Mouse (Mus musculus) midbrain, postnatal 0 days (tissue): ENCODE data around the gene Gm13691. TPM values are rescaled to one million over a fixed set of nuclear protein-coding genes. Genes with fewer than 3 reads are reported as not detected.
A peak's percentile ranks its signal among the peaks of the same experiment; 100 is the strongest.
"Not testable (repeated sequence)": the region's sequence is repeated elsewhere in the genome, so short reads cannot be mapped to it uniquely, and the experiment has no call there.

Experiments used
- ATAC-seq: fragments of 200-750 bp; cut with Nextera tagmentation; 2 replicates; pipeline ENCODE4 v1.8.0; 2017; ENCODE audit warnings: moderate number of reproducible peaks, mild to moderate bottlenecking, moderate TSS enrichment, moderate library complexity; ENCODE audit not compliant: low FRiP score
- DNase-seq: peaks from one replicate; pipeline ENCODE4 v3.0.0-alpha.2; 2015; ENCODE audit warnings: low spot score
- H3K27ac ChIP-seq: fragments of 300-500 bp; sonication (generic); 2 replicates; pipeline ENCODE4 v1.5.1; 2014; ENCODE audit warnings: low read depth, mild to moderate bottlenecking, low read length, mixed read lengths
- H3K27me3 ChIP-seq: fragments of 300-500 bp; sonication (generic); 2 replicates; pipeline ENCODE4 v1.6.1; 2014; ENCODE audit warnings: low read length, control low read depth, mixed read lengths; ENCODE audit not compliant: insufficient read depth
- H3K36me3 ChIP-seq: fragments of 300-500 bp; sonication (generic); 2 replicates; pipeline ENCODE4 v1.6.1; 2014; ENCODE audit warnings: low read length, control low read depth, mixed read lengths; ENCODE audit not compliant: insufficient read depth
- H3K4me1 ChIP-seq: fragments of 300-500 bp; sonication (generic); 2 replicates; pipeline ENCODE4 v1.6.1; 2014; ENCODE audit warnings: mild to moderate bottlenecking, control low read depth, antibody characterized with exemption, low read length, mixed read lengths; ENCODE audit not compliant: insufficient read depth
- H3K4me2 ChIP-seq: fragments of 300-500 bp; sonication (generic); 2 replicates; pipeline ENCODE4 v1.6.1; 2014; ENCODE audit warnings: low read depth, mild to moderate bottlenecking, low read length, mixed read lengths; ENCODE audit not compliant: poor library complexity, severe bottlenecking
- H3K4me3 ChIP-seq: fragments of 300-500 bp; sonication (generic); 2 replicates; pipeline ENCODE4 v1.5.1; 2014; ENCODE audit warnings: low read depth, mild to moderate bottlenecking, low read length, moderate library complexity
- H3K9ac ChIP-seq: fragments of 300-500 bp; sonication (generic); replicated peaks from 2 replicates; pipeline ENCODE4 v1.6.1; 2014; ENCODE audit warnings: mild to moderate bottlenecking, low read length, moderate library complexity, mixed read lengths; ENCODE audit not compliant: poor library complexity, severe bottlenecking
- H3K9me3 ChIP-seq: fragments of 300-500 bp; sonication (generic); 2 replicates; pipeline ENCODE4 v1.6.1; 2016; ENCODE audit warnings: low read length, control low read depth
- CTCF ChIP-seq: IDR thresholded peaks from 2 replicates; pipeline ENCODE4 v1.5.1; 2016; ENCODE audit warnings: antibody characterized with exemption, mild to moderate bottlenecking
- WGBS: fragments of 180-500 bp; shearing (Covaris S2); extraction: QIAGEN DNeasy Blood & Tissue Kit; methylation state at CpG from one replicate; pipeline ENCODE4 v1.1.7; 2014; 5-methylcytosine and 5-hydroxymethylcytosine counted together
- polyA plus RNA-seq: library from polyadenylated mRNA; unstranded; fragments of >200 nt; fragmentation: Nextera tagmentation; extraction: Ambion mirVana; gene quantifications from 2 replicates; pipeline ENCODE4 v1.2.1, GENCODE M21; 2015
- total RNA-seq: library from RNA; depleted of rRNA; stranded (reverse); fragments of >200 nt; gene quantifications from 2 replicates; pipeline ENCODE4 v1.2.3, GENCODE M21; 2014

Gm13691 gene
- total and polyA plus RNA-seq, 2 experiments from 2014 or later = not detected

GRCm38 (mm10) chr2:83984443-83984842 is 5.9 kb upstream of the Gm13691 start, which contains the start of gene Gm13697:
Gene Gm13697 (plus strand): TSS chr2:83984743.
- not testable (repeated sequence) for H3K9ac ChIP-seq, H3K4me1 ChIP-seq, DNase-seq, H3K27me3 ChIP-seq, H3K4me2 ChIP-seq, H3K9me3 ChIP-seq, ATAC-seq, H3K36me3 ChIP-seq, H3K27ac ChIP-seq, H3K4me3 ChIP-seq
- WGBS = no CpG with 5 or more reads among the region's 6 CpGs

GRCm38 (mm10) chr2:83993639-83994255 is 3.4 kb downstream of the Gm13691 start:
- not testable (repeated sequence) for H3K9ac ChIP-seq, H3K27me3 ChIP-seq, H3K4me2 ChIP-seq, H3K36me3 ChIP-seq, H3K27ac ChIP-seq, DNase-seq, H3K9me3 ChIP-seq, H3K4me3 ChIP-seq, H3K4me1 ChIP-seq, ATAC-seq
- 73% methylated on average over 6 of the region's 9 CpGs for WGBS

GRCm38 (mm10) chr2:83994526-83994925 is 4.2 kb downstream of the Gm13691 start:
- not testable (repeated sequence) for H3K27me3 ChIP-seq, H3K9me3 ChIP-seq, H3K4me3 ChIP-seq, H3K4me2 ChIP-seq, DNase-seq, H3K36me3 ChIP-seq, H3K4me1 ChIP-seq, H3K9ac ChIP-seq, ATAC-seq, H3K27ac ChIP-seq
- no CpG with 5 or more reads among the region's 3 CpGs for WGBS

GRCm38 (mm10) chr2:84008913-84009312 is 18.6 kb downstream of the Gm13691 start:
- WGBS = 60% methylated on average over 1 of the region's 1 CpGs
- ATAC-seq = no peak

GRCm38 (mm10) chr2:84009818-84010217 is 19.5 kb downstream of the Gm13691 start:
- H3K9me3 ChIP-seq = no peaks in the 10 kb centered on the region
- no peak overlapping the region for H3K9ac ChIP-seq
- no peak for DNase-seq
- WGBS = 85% methylated on average over 3 of the region's 3 CpGs
- TF ChIP-seq CTCF = no peak
- no peak for ATAC-seq
- no peaks in the 10 kb centered on the region for H3K36me3 ChIP-seq
- no peak overlapping the region for H3K4me3 ChIP-seq
- no peaks in the 10 kb centered on the region for H3K27me3 ChIP-seq
- no peak overlapping the region for H3K4me2 ChIP-seq
- H3K4me1 ChIP-seq = no peaks in the 10 kb centered on the region
- H3K27ac ChIP-seq = no peak overlapping the region

More at GRCm38 (mm10) chr2:84008913-84009312, 18.6 kb downstream of the Gm13691 start:
- TF ChIP-seq CTCF = no peak
- no peak overlapping the region for H3K4me2 ChIP-seq
- no peak overlapping the region for H3K27ac ChIP-seq
- no peak overlapping the region for H3K9ac ChIP-seq
- no peaks in the 10 kb centered on the region for H3K27me3 ChIP-seq
- no peaks in the 10 kb centered on the region for H3K4me1 ChIP-seq
- H3K9me3 ChIP-seq = no peaks in the 10 kb centered on the region
- peak; percentile 52 for DNase-seq
- H3K4me3 ChIP-seq = no peak overlapping the region
- H3K36me3 ChIP-seq = no peaks in the 10 kb centered on the region

GRCm38 (mm10) chr2:84014572-84014971 is 24.2 kb downstream of the Gm13691 start:
- WGBS = 82% methylated on average over 6 of the region's 6 CpGs
- no peak for ATAC-seq
- TF ChIP-seq CTCF = no peak

GRCm38 (mm10) chr2:84016291-84016690 is 25.9 kb downstream of the Gm13691 start:
- not testable (repeated sequence) for H3K27me3 ChIP-seq, H3K4me2 ChIP-seq, H3K9me3 ChIP-seq, H3K4me1 ChIP-seq, ATAC-seq, H3K9ac ChIP-seq, DNase-seq, H3K36me3 ChIP-seq, H3K27ac ChIP-seq, H3K4me3 ChIP-seq
- WGBS = 79% methylated on average over 5 of the region's 5 CpGs

More at GRCm38 (mm10) chr2:84014572-84014971, 24.2 kb downstream of the Gm13691 start:
- H3K9me3 ChIP-seq = no peaks in the 10 kb centered on the region
- no peaks in the 10 kb centered on the region for H3K27me3 ChIP-seq
- H3K4me3 ChIP-seq = no peak overlapping the region
- no peak overlapping the region for H3K27ac ChIP-seq
- DNase-seq = no peak
- H3K4me1 ChIP-seq = no peaks in the 10 kb centered on the region
- no peaks in the 10 kb centered on the region for H3K36me3 ChIP-seq
- no peak overlapping the region for H3K9ac ChIP-seq
- no peak overlapping the region for H3K4me2 ChIP-seq
